Mouse (Mus musculus) bone marrow, adult 2 months (tissue): ENCODE data around the gene Jag1.

Source experiments
- CTCF ChIP-seq: fragments of 200-500 bp; IDR thresholded peaks from 2 replicates; pipeline ENCODE4 v1.5.1; 2011; ENCODE audit warnings: low read length, control low read depth; ENCODE audit not compliant: control insufficient read depth, insufficient read depth
- POLR2A ChIP-seq: fragments of 200-500 bp; IDR thresholded peaks from 2 replicates; pipeline ENCODE4 v1.6.1; 2011; ENCODE audit warnings: low read depth, mild to moderate bottlenecking, control low read depth, low read length, borderline replicate concordance; ENCODE audit not compliant: control insufficient read depth

DNA sequence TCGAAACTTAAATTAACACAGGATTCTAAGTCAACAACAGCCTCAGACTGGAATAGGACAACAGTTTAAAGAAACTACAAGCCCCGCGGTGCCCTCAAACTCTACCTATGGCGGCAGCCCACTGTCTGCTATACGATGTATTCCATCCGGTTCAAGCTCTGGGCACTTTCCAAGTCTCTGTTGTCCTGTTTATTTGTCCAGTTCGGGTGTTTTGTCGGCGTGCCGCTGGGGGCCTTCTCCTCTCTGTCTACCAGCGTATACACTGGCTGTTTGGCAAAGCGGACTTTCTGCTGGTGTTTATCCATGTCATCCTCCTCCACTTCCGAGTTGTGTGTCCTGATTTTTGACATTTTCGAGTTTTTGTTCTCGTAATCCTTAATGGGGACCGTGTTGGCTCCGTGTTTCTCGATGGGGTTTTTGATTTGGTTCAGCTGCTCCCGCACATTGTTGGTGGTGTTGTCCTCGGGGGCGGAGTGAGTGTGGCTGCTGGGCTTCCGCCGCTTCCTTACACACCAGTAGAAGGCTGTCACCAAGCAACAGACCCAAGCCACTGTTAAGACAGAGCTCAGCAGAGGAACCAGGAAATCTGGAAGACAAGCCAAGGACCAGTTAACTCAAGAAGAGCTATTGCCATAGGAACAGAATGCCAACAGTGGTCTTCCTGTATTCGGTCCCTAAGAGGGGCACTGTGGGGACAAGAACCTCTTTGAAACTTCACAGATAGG is 33.4 kb downstream of the Jag1 start:
- TF ChIP-seq POLR2A, result no peak
- TF ChIP-seq CTCF, result no peak
